Mouse (Mus musculus) lung, postnatal 10 days (tissue): Measurements from ENCODE around the gene Myh9.

Experiments used
- DNase-seq: peaks from one replicate; pipeline ENCODE4 v3.0.0; 2021

Myh9 gene

DNA sequence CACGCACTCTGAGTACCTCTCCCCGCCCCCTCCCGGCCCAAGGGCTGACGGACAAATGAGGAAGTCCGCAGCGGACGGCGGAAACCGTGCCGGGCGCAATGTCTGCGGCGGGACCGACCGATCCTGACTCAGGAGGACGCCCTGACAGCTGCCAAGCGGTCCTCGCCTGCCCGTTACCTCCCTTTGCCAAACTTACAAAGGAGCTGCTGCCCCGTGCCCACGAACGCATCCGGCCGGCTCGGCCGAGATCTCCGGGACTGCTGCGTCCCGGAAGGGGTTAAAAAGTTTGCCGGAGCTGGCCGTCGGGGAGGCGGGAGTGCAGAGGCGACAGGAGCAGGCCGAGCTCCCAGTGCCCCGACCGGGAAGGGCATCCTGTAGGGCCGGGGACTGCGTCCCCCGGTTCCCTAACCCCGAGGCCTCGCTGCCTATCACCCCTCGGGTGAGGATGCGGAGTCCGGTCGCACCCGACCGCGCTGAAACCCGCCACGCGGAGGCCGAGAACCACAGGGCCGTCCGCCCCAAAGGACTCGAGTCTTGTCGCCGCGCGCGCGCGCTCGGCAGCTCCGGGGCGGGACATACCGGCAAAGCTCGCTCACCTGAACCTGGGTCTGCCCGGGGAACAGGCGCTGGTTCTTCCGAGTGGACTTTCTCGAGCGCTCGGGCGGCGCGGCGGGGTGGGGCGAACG is 471 bp downstream of the Myh9 start:
- DNase-seq: peak; percentile 80

DNA sequence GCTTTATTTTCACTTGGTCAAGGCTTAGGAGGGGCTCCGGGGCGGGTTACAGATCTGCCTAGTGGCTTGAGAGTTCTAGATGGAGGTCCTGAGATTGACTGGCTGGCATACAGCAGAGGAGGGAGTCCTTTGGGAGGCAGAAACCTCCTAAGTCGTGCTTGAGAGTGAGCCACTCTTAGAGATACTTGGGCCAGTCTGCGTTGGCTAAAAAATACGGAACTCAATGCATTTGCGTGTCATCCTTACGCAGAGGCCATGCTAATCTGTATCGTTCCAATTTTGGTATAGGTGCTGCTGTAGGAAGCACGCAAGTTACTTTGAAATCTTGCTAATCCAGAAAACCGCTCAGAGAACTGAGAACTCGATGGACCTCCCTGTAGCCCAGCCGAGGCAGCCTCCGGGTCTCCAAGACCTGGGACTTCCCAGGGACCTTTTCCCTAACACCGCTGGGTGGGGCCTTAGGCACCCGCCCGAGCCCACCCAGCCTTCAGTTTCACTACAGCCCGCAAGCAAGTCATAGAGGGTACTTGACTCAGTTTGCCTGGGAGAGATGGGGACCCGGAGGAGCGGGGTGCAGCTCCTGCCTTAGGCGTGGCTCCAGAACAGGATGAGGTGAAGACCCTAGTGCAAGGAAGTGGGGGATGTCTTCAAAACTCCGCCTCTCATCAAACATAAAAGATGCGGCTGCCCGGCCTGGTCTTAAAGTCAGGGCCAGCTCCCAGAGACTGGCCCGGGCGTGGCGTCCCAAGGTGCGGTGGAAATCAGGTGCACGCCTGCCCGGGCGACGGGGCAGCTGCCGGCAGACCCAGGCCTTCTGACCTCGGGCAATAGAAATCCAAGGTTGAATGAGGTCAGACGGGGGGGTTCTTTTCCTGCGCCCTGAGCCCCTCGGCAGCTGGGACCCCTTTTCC is 1.3 kb downstream of the Myh9 start:
- no peak for DNase-seq

DNA sequence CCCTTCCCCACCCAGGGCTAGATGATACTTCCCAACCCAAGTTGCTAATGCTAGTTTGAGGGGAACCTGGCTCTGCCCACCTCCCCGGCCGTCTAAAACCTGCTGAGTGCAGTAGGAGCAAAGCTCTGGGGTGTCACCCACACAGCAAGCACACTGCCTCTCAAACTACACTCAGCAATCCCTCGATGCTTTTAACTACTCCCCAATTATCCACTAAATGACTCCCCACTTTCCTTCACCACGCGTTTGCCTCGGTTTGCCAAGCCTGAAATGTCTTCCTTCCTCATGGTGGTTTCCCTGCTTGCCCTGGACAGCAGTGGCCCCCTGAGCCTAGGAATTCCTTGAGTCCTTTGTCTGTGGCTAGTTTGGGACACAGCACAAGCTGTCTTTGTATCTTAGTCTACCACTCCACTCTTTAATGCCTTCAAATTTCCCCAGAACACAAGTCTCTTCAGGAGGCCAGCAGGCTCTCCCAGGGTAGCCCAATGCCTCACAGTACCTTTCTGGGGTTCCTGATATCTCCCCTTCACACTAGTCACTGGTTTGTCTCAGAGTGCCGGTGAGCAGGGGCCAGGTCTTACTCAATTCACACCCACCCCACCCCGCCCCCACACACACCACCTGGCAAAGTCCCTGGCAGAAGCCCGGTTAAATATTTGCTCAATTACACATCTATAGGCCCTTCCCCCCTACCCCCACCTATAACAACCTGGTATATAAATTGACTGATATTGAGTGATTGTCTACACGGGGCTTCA is 2.3 kb downstream of the Myh9 start:
- no peak for DNase-seq

DNA sequence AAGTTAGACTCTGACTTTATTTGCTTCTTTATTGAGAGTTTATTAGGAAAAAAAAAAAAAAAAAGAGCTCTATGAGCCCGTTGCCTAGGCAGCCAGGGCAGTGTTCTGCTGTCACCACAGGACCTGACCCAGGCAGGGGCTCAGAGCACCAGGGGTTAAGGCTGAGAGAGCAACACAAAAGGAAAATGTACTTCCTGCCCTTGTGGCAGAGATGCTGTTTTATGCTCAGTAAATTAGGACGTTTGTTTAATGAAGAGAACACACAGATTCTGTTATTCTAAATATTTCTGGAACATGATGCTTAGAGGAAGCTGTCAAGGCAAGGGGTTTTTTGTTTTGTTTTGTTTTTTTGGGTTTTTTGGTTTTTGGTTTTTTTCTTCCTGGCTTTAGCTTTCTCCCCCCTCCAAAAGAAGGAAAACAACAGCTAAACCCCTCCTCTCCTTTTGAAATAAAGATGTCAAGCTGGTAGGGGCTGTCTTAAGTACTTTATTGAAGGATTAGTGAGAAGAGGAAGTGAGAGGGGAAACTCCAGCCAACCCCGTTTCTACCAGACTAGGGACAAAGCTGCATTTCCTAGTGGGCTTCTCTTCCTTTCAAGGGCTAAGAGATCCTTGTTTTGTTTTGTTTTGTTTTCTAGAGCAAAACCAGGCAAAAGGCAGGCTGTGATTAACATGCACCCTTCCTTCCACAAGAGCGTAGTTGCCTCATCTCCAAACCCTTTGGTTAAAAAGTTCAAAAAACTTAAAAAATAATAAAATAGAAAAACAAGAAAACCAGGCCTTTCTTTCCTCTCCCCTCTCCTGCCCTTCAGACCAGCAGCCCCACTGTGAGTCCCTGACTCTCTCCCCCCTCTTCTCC is 3.2 kb downstream of the Myh9 start:
- no peak for DNase-seq

DNA sequence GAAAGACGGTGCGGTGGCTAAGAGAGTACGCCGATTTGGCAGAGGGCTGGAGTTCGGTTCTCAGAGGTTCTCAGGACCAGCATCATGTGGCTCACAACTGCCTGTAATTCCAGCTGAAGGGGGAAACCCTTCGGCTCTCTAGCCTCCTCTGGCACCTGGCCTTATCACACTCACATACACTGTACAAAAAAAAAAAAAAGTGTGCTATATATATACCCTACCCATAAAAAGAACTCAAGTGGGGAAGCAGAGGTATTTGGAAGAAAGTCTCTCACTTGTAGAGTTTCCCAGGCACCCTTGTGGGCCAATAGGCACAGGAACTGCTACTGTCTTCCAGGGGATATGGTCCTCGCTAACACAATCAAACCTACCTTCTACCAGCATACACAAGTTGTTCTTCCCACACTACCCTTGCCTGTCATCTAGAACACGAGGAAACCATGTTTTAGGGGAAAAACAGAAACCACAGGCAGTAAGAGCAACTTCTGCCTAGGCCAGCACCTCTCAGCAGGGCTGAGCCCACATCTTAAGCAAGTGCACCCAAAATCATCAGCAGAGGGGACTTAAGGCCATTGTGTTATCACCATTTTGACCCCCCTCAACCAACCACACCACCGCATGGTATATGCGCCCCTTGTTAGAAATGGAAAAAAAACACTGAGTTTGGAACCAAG is 4.4 kb downstream of the Myh9 start:
- no peak for DNase-seq

DNA sequence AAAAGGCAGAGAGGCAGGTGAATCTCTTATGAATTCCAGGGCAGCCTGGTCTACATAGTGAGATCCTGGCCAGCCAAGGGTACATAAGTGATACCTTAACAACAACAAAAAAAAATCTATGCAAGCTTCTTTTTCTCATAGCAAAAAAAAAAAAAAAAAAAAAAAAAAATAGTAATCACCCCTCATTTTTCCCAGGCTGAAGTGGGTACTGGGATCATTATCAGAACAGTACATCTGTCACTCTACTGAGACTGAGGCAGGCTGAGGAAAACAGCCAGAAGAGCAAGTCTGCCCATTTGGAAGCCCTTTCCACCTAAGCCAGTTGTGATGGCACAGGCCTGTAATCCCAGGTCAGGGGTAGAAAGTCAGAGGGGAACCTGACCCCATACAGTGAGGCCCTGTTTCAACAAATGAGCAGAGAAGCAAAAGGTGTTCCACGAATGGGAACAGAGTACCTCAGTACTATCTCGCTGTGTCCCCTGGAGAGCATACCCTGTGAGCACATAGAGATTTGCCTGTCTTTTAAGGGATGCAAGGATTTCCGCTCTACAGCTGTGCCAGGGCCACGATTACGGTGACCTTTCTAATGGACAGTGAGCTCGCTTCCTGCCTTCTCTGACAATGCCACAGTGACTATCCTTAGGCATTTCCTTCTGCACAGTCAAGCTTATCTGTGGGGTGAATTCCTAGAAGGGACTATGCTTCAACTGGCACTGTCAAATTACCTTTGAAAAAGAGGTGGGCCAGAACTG is 5.1 kb downstream of the Myh9 start:
- no peak for DNase-seq

DNA sequence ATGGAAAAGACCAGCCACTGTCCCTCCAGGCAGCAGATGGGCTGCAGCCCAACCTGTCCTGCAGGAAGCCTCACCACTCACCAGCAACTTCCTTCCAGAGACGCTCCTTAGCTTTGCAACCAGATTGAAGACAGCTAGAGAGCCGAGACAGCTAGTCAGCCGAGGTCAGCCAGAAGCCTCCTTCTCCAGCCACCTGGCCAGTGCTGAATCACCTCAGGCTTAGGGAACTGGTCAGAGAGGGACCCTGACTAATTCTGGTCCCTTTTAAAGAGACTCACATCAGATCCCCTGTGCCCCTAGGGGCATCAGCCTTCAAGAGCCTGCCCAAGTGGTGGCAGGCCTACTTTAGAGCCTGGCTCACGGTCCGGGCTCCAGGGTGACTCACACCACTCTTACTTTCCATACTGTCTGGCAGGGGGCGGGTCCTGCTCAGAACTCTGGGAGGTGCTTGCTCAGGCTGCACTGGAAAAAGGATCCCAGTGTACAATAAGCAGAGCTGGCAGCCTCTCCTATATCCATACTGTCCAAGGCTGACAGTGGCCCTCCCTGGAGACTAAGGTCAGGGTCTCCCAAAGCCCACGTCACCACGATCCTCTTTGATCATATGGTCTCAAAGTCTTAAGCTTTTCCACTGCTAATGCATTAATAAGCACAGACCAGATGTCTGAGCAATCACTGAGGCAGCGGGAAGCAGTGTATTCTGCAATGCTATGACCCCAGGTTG is 5.9 kb downstream of the Myh9 start:
- peak; percentile 60 for DNase-seq

DNA sequence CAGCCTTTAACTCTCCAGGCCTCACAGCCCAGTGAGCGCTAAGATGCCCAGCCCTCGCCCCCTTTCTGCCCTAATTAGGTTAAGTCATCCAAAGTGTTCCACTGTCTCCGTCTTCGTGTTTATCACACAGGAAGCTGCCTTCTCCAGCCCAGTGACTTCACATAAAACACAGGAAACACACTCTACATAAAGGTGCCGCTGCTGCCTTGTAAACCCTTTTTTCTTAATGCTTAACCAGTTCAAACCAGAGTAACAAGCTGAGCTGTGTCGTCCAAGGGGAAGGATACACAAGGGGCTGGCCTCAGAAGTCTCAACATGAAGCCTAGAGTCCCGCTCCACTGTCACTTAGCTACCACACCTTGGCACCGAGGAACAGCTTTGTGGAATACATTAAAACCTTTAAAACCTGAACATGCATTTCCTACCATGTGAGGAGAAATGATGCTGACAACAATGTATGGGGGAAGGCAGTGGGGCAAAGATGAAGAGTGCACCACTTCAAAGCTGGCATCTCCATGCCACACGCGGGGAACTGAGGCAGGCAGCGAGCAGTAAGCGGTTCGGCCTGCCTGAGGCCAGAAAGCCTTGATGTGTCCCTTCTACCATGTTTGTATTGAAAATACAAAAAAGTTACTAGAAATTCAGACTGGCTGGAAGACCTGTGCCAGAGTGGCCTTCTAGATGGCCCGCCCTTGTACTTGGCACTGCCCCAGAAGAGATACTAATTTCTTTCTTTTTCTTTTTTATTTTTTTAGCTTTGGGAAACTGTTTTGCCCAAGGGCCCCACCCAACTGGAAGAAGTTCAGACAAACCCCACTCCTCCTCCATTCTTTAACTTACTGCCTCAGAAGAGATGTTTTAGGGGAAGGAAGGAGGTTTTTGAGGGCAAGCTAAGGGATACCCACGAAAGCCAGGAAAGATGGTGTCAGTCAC is 7.4 kb downstream of the Myh9 start:
- peak; percentile 61 for DNase-seq

DNA sequence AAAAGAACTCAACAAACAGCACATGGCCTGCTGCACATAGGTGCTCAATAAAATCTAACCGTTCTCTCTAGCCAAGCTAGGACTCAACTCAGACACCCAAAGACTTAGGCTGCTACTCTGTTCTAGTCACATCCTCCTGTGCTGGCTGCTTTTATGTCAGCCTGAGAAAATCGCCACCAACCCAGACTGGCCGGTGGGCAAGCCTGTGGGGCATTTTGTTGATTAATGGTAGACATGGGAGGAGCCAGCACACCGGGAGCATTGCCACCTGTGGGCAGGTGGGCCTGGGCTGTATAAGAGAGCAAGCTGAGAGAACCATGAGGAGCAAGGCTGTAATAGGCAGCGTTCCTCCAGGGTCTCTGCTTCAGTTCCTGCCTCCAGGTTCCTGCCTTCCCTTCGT is 8.2 kb downstream of the Myh9 start:
- DNase-seq: no peak

DNA sequence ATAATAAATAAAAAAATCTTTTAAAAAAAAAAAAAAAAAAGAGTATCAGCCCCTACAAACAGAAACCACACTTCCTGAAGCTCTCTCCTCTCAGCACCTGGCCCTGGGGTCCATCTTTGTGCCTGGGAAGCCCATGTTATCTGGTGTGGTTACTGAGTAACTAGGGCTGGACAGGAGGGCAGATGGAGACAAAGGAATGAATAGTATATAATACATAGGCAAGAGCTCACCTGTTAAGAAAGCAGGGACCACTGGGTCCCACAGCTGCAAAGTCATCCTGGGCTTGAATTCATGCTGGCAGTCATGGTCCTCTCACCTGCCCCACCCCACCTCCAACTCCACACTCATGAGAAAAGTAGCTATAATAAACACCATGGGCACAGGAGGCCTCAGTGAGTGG is 8.9 kb downstream of the Myh9 start:
- DNase-seq: no peak

DNA sequence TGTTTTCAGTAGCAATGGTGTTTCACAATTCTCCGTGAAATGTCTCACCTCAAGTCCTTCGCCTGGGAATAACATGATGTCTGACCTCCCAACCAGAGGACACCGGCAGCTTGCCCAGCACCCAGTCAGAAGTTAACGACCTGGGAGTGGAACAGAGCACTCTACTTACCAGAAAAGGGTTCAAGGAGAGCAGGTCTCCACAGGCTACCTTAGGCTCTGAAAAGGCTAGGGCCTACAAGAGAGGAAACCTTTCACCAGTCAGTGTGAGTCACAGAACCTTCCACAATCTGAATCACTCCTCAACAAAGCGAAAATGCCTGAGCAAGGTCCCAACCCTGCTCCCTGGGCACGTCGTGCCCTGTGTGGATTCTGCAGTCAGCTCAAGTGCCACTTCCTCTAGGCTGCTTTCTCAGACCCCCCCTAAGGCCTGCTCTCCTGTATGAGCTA is 9.5 kb downstream of the Myh9 start:
- DNase-seq: no peak

DNA sequence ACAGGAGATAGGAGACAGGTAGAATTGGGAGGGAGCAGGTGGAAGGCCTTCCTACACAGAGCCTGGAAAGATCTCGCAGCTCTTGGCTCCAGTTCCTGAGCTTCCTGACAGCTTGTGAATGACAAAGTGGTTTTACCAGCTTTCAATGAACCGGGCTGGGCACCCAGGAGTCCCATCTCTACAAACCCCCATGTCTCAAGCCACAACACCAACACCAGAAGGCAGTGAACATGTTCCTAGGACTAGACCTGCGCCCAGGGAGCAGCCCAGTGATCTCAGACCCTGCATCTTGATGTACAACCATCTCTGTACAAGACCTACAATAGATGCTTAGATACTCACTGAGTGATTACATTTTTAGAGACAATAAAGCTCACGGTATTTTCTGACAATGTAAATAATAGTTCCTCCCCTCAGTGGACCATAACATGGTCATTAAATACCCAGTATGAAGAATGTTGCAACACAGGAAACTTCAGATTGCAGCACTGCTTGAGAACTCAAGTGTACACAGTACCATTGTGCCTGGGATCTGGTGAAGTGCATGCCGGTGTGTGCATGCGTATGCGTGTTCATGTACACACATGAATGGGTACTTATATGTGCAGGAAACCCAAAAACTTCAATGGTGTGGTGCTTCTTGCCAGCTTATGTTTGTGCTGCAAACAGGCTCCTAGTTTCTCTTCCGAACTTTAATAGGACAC is 10.1 kb downstream of the Myh9 start:
- DNase-seq: no peak

DNA sequence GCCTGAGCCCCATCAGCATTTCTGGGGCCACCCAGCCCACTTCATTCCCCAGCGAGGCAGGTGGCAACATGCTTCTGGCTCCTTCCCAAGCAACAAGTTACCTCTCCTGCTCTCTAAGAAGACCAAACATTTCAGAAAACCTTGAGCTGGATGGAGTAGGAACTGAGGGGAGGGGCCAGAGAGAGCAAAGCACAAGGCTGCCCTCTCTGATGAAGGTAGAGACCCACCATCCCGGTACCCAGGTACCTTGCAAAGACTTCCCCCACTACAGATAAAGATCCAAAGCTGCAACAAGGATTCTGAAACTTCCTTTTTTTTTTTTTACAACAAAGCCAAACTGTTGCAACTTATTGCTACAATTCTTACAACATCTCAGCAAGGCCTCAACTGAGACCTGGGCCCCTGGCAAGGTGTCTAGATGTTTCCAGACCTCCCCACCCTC is 10.8 kb downstream of the Myh9 start:
- no peak for DNase-seq

DNA sequence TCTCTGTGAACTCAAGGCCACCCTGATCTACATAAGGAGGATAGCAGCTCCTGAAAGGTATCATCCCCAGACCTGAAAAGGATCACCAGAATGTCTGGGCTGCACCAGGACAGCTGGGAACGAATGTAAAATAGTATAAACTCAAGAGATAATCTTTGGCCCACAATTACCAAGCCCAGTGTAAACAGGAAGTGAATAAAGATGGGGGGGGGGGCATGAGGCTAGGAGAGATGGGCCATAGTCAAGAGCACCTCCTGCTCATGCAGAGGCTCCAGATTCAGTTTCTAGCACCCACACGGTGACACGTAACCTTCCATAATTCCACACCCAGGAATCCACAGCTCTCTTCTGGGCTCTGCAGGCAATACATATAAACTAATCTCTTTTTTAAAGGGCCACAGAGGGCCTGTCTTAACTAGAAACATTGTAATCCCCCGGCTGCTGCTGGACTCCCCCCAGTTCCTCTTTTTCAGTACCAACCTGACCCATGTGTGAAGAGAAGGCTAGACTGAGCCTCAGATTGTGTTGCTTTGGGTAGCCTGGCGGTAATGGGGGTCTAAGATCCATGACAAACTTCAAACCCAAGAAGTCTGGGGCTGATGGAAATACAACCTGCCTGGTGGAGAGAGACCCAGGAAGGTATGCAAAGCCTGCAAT is 11.4 kb downstream of the Myh9 start:
- no peak for DNase-seq

DNA sequence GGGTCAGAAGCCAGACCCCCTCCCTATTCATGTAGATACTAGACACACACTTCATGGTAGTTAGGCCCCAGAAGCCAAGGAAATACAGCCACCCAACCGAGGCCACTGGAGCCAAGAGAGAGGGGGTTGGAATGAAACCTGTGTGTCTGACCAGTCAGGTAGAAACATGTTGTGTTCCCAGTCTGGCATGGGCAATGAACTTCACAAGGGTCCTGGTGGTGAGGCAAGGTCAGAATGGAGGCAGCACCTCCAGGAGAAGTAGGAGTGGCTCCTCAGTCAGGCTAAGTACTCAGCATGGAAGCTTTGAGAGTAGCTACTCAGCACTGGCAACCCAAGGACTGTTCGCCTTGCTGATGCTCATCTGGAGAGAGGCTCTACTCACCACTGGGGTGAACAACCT is 12.4 kb downstream of the Myh9 start:
- DNase-seq: no peak

DNA sequence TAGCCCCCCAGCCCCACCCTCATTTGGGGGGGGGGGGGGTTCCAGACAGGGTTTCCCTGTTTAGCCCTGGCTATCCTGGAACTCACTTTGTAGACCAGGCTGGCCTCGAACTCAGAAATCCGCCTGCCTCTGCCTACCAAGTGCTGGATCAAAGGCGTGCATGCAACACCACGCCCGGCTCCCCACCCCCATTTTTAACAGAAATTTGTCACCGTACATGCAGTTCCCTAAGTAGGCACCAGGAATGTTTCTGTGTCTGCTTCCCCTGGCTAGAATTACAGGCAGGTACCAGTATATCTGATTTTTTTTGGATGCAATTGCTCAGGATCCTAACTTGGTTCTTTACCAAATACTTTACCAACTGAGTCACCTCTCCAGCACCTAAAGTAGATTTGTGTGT is 13.1 kb downstream of the Myh9 start:
- no peak for DNase-seq

DNA sequence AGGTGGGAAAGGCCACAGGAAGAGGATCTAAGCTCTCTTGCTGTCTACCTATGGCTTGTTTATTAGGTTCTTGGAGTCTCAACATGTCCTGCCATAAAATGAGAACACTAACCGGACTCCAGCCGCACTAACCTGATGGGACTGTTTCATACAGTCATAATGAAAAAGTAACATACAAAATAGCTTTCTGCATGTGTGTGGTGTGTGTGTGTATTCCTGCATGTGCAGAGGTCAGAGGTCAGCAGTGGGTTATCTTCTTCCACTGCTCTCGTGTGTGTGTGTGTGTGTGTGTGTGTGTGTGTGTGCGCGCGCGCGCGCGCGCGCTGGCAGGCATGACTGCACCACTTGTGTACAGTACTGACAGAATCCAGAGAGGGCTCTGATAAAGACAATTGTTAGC is 13.7 kb downstream of the Myh9 start:
- DNase-seq: no peak

DNA sequence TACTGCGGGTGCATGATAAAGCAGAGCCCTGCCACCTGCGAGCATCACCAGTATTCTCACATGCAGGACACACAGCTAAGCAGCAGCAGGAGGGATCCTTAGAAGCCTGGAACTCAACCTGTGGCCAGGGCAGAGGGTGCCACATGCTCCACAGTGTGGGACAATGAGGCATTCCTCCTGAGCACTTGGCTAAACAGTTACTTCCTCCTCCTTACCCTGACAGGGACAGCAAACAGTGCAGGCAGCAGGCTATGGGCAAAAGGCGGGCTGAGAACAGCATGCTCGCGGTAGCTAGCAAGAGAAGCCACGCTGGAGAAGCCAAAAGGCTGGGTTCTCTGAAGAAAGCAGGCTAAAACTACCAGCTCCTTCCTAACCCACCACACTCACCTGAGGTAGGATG is 14.2 kb downstream of the Myh9 start:
- no peak for DNase-seq
